Mouse (Mus musculus): Measurements from ENCODE around the gene Mtif3. TPM values are rescaled to one million over a fixed set of nuclear protein-coding genes. Genes with fewer than 3 reads are reported as not detected.

The Mtif3 gene
- total and polyA plus RNA-seq, 3 experiments: 22.7 to 38.2 TPM; not detected in 1

- peaks cover 10% of the 10 kb centered on the region for H3K79me2 ChIP-seq (ENCODE audit: control insufficient read depth, insufficient read depth, low read length, poor library complexity)
- no peak overlapping the region for H3K27ac ChIP-seq (ENCODE audit: control insufficient read depth, low read depth, low read length)
- no peaks in the 10 kb centered on the region for H3K9me3 ChIP-seq (replicated peaks; ENCODE audit: insufficient read depth, low read length)
- H3K4me3 ChIP-seq (ENCODE audit: control insufficient read depth in 1 of 2, insufficient read depth in 1 of 2, low read depth in 2 of 2, low read length in 2 of 2): no peak overlapping the region
- no peaks in the 10 kb centered on the region for H3K27me3 ChIP-seq (ENCODE audit: control insufficient read depth in 1 of 2, insufficient read depth in 2 of 2, low read length in 2 of 2)
- no peak overlapping the region for H3K9ac ChIP-seq (ENCODE audit: control insufficient read depth, low read depth, low read length, poor library complexity, severe bottlenecking)
- peaks cover 2 to 25% of the 10 kb centered on the region in 2 experiments for H3K36me3 ChIP-seq (ENCODE audit: control insufficient read depth in 1 of 2, insufficient read depth in 2 of 2, low read length in 2 of 2)
- DNase-seq (ENCODE audit: low read depth, low spot score): no peak
- H3K4me1 ChIP-seq (ENCODE audit: control insufficient read depth in 1 of 2, insufficient read depth in 2 of 2, low read length in 2 of 2): peaks cover 0 to 11% of the 10 kb centered on the region in 2 experiments; a peak in 2 of 4 replicates
- peak in 1 of 2 experiments; percentile 11; a peak in 1 of 4 replicates for TF ChIP-seq POLR2A (IDR thresholded peaks at IDR 0.05; ENCODE audit: control insufficient read depth in 1 of 2, insufficient read depth in 1 of 2, low read depth in 1 of 2, low read length in 2 of 2, poor library complexity in 1 of 2)
- TF ChIP-seq ZC3H11A (IDR thresholded peaks at IDR 0.05; ENCODE audit: low read depth, low read length): no peak
Measured at GRCm38 (mm10) chr5:146954576-146954975, 9.0 kb downstream of the Mtif3 start.

- no peaks in the 10 kb centered on the region for H3K9me3 ChIP-seq (replicated peaks; ENCODE audit: insufficient read depth, low read length)
- H3K9ac ChIP-seq (ENCODE audit: control insufficient read depth, low read depth, low read length, poor library complexity, severe bottlenecking): peak within 1 kb of the TSS; percentile 96
- H3K27ac ChIP-seq (ENCODE audit: control insufficient read depth, low read depth, low read length): peak within 1 kb of the TSS; percentile 99
- TF ChIP-seq ETS1 (IDR thresholded peaks at IDR 0.05; ENCODE audit: low read depth, low read length) (peak; percentile 54; the same call in 1 of the 2 replicates), HCFC1 (IDR thresholded peaks at IDR 0.05; ENCODE audit: low read depth, low read length) (peak; percentile 69; the same call in 1 of the 2 replicates), TBP (IDR thresholded peaks at IDR 0.05; ENCODE audit: low read depth, low read length) (no peak; the same call in 1 of the 2 replicates), NELFE (IDR thresholded peaks at IDR 0.05; ENCODE audit: low read depth, low read length) (peak; percentile 98), MAFK (IDR thresholded peaks at IDR 0.05; ENCODE audit: borderline replicate concordance, low read depth, low read length) (no peak), CTCF (IDR thresholded peaks at IDR 0.05 in 2 of 3, conservative IDR thresholded peaks at IDR 0.05 in 1 of 3; ENCODE audit: control insufficient read depth in 1 of 3, insufficient read depth in 1 of 3, low read depth in 2 of 3, low read length in 3 of 3, poor library complexity in 1 of 3, severe bottlenecking in 1 of 3) (no peak), E2F4 (IDR thresholded peaks at IDR 0.05; ENCODE audit: borderline replicate concordance, low read depth, low read length) (peak; percentile 66; the same call in 1 of the 2 replicates), POLR2A (IDR thresholded peaks at IDR 0.05; ENCODE audit: control insufficient read depth in 1 of 2, insufficient read depth in 1 of 2, low read depth in 1 of 2, low read length in 2 of 2, poor library complexity in 1 of 2) (peak; percentile 76 to 95; a peak in 3 of 4 replicates), UBTF (IDR thresholded peaks at IDR 0.05; ENCODE audit: borderline replicate concordance, insufficient read depth, low read depth, low read length) (no peak), GABPA (IDR thresholded peaks at IDR 0.05; ENCODE audit: low read depth, low read length) (no peak), POLR2AphosphoS5 (IDR thresholded peaks at IDR 0.05; ENCODE audit: borderline replicate concordance, low read depth, low read length) (no peak), KAT2A (conservative IDR thresholded peaks at IDR 0.05; ENCODE audit: low read depth, low read length) (no peak; the same call in 1 of the 2 replicates), CHD1 (IDR thresholded peaks at IDR 0.05; ENCODE audit: low read depth, low read length) (no peak), NRF1 (IDR thresholded peaks at IDR 0.05; ENCODE audit: insufficient read depth, low read depth, low read length, poor library complexity, severe bottlenecking) (peak; percentile 78), ZNF384 (IDR thresholded peaks at IDR 0.05; ENCODE audit: low read depth, low read length) (no peak; the same call in 1 of the 2 replicates), ZKSCAN1 (IDR thresholded peaks at IDR 0.05; ENCODE audit: low read depth, low read length) (no peak), POLR2AphosphoS2 (IDR thresholded peaks at IDR 0.05; ENCODE audit: low read length) (peak; percentile 78; the same call in 1 of the 2 replicates), MEF2A (IDR thresholded peaks at IDR 0.05; ENCODE audit: extremely low read depth, insufficient replicate concordance, low read depth, low read length, poor library complexity, severe bottlenecking) (no peak), MYB (IDR thresholded peaks at IDR 0.05; ENCODE audit: low read depth, low read length) (no peak), EP300 (IDR thresholded peaks at IDR 0.05; ENCODE audit: low read depth in 1 of 2, low read length in 2 of 2) (0 out of 4 replicates have a peak, but pooled peaks of 1 of the 2 experiments have one; percentile 4), USF2 (IDR thresholded peaks at IDR 0.05; ENCODE audit: borderline replicate concordance in 1 of 2, insufficient read depth in 1 of 2, low read depth in 1 of 2, low read length in 2 of 2) (no peak), MAZ (IDR thresholded peaks at IDR 0.05; ENCODE audit: low read depth, low read length) (peak; percentile 77; the same call in 1 of the 2 replicates), MYC (IDR thresholded peaks at IDR 0.05; ENCODE audit: low read depth, low read length) (peak; percentile 82), BHLHE40 (IDR thresholded peaks at IDR 0.05; ENCODE audit: borderline replicate concordance, low read depth, low read length) (no peak), MAX (IDR thresholded peaks at IDR 0.05; ENCODE audit: low read length) (peak; percentile 92), JUND (IDR thresholded peaks at IDR 0.05; ENCODE audit: low read depth, low read length) (no peak), TCF12 (IDR thresholded peaks at IDR 0.05; ENCODE audit: low read depth, low read length) (peak; percentile 35; the same call in 1 of the 2 replicates)
Measured at GRCm38 (mm10) chr5:146948508-146949088, 15.0 kb downstream of the Mtif3 start, which contains the start of gene Gtf3a. Gene Gtf3a (plus strand): TSS chr5:146948657.

More at GRCm38 (mm10) chr5:146948508-146949088, 15.0 kb downstream of the Mtif3 start, which contains the start of gene Gtf3a:
- peak; percentile 94 for DNase-seq (ENCODE audit: low read depth, low spot score)
- H3K79me2 ChIP-seq (ENCODE audit: control insufficient read depth, insufficient read depth, low read length, poor library complexity): peaks cover 22% of the 10 kb centered on the region
- H3K36me3 ChIP-seq (ENCODE audit: control insufficient read depth in 1 of 2, insufficient read depth in 2 of 2, low read length in 2 of 2): peaks cover 5 to 8% of the 10 kb centered on the region in 2 experiments
- peak within 1 kb of the TSS; percentile 86 to 91 for H3K4me3 ChIP-seq (ENCODE audit: control insufficient read depth in 1 of 2, insufficient read depth in 1 of 2, low read depth in 2 of 2, low read length in 2 of 2)
- peaks cover 0 to 2% of the 10 kb centered on the region in 2 experiments; a peak in 1 of 4 replicates for H3K27me3 ChIP-seq (ENCODE audit: control insufficient read depth in 1 of 2, insufficient read depth in 2 of 2, low read length in 2 of 2)
- peaks cover 0 to 19% of the 10 kb centered on the region in 2 experiments; a peak in 3 of 4 replicates for H3K4me1 ChIP-seq (ENCODE audit: control insufficient read depth in 1 of 2, insufficient read depth in 2 of 2, low read length in 2 of 2)

Data from MEL (cell line).